Mouse (Mus musculus) limb, embryonic 15.5 days (tissue): ENCODE results near the gene Ahcyl2. TPM values are rescaled to one million over a fixed set of nuclear protein-coding genes. Genes with fewer than 3 reads are reported as not detected.

Experiments
- ATAC-seq: fragments of 200-750 bp; cut with Nextera tagmentation; 2 replicates; pipeline ENCODE4 v1.8.0; 2017; ENCODE audit warnings: low read depth, moderate TSS enrichment; ENCODE audit not compliant: insufficient number of reproducible peaks, low FRiP score, low TSS enrichment
- H3K27ac ChIP-seq: fragments of 300-500 bp; sonication (generic); 2 replicates; pipeline ENCODE4 v1.5.1; 2015; ENCODE audit warnings: moderate library complexity, mild to moderate bottlenecking, inconsistent platforms
- H3K27me3 ChIP-seq: fragments of 300-500 bp; sonication (generic); 2 replicates; pipeline ENCODE4 v1.6.1; 2015; ENCODE audit warnings: inconsistent platforms
- H3K36me3 ChIP-seq: fragments of 300-500 bp; sonication (generic); 2 replicates; pipeline ENCODE4 v1.6.1; 2015; ENCODE audit warnings: inconsistent platforms
- H3K4me1 ChIP-seq: fragments of 300-500 bp; sonication (generic); 2 replicates; pipeline ENCODE4 v1.6.1; 2015; ENCODE audit warnings: inconsistent platforms
- H3K4me2 ChIP-seq: fragments of 300-500 bp; sonication (generic); 2 replicates; pipeline ENCODE4 v1.6.1; 2015; ENCODE audit warnings: mild to moderate bottlenecking, inconsistent platforms
- H3K4me3 ChIP-seq: fragments of 300-500 bp; sonication (generic); 2 replicates; pipeline ENCODE4 v1.5.1; 2015; ENCODE audit warnings: mild to moderate bottlenecking, inconsistent platforms
- H3K9ac ChIP-seq: fragments of 300-500 bp; sonication (generic); 2 replicates; pipeline ENCODE4 v1.6.1; 2015; ENCODE audit warnings: inconsistent platforms
- H3K9me3 ChIP-seq: fragments of 300-500 bp; sonication (generic); 2 replicates; pipeline ENCODE4 v1.6.1; 2016; ENCODE audit warnings: inconsistent platforms
- WGBS: fragments of 180-500 bp; shearing (Covaris S2); methylation state at CpG from one replicate; pipeline ENCODE4 v1.1.7; 2015; 5-methylcytosine and 5-hydroxymethylcytosine counted together
- polyA plus RNA-seq: library from polyadenylated mRNA; unstranded; fragments of >200 nt; fragmentation: Nextera tagmentation; extraction: Ambion mirVana; gene quantifications from 2 replicates; pipeline ENCODE4 v1.2.1, GENCODE M21; 2015

The Ahcyl2 gene
- polyA plus RNA-seq, 1 experiment from 2014 or later, result 13.4 TPM

GRCm38 (mm10) chr6:29864926-29865325 lies 97.1 kb downstream of the Ahcyl2 start:
- WGBS, result 87% methylated on average over 2 of the region's 2 CpGs
- no peaks in the 10 kb centered on the region for H3K9me3 ChIP-seq
- H3K36me3 ChIP-seq, result no peaks in the 10 kb centered on the region; the same call in 1 of the 2 replicates
- ATAC-seq, result no peak
- H3K4me2 ChIP-seq, result no peak overlapping the region
- H3K27ac ChIP-seq, result no peak overlapping the region
- H3K9ac ChIP-seq, result no peak overlapping the region
- H3K4me1 ChIP-seq, result no peaks in the 10 kb centered on the region
- H3K4me3 ChIP-seq, result no peak overlapping the region
- no peaks in the 10 kb centered on the region for H3K27me3 ChIP-seq

- H3K4me3 ChIP-seq, result no peak overlapping the region
- H3K27me3 ChIP-seq, result no peaks in the 10 kb centered on the region
- no peak for ATAC-seq
- no peak overlapping the region for H3K27ac ChIP-seq
- no peaks in the 10 kb centered on the region for H3K4me1 ChIP-seq
- no peaks in the 10 kb centered on the region for H3K9me3 ChIP-seq
- 80% methylated on average over 9 of the region's 9 CpGs for WGBS
- no peak overlapping the region for H3K4me2 ChIP-seq
- H3K36me3 ChIP-seq, result peaks cover 4% of the 10 kb centered on the region
- no peak overlapping the region for H3K9ac ChIP-seq
Measured at GRCm38 (mm10) chr6:29866935-29867724, 99.3 kb downstream of the Ahcyl2 start.

GRCm38 (mm10) chr6:29868341-29868895 lies 100.6 kb downstream of the Ahcyl2 start:
- no peak overlapping the region for H3K9ac ChIP-seq
- 61% methylated on average over 2 of the region's 2 CpGs for WGBS
- H3K27me3 ChIP-seq, result no peaks in the 10 kb centered on the region
- H3K36me3 ChIP-seq, result peaks cover 4% of the 10 kb centered on the region; the same call in 1 of the 2 replicates
- no peak for ATAC-seq
- no peak overlapping the region for H3K4me2 ChIP-seq
- H3K27ac ChIP-seq, result no peak overlapping the region
- no peaks in the 10 kb centered on the region for H3K9me3 ChIP-seq
- H3K4me1 ChIP-seq, result no peaks in the 10 kb centered on the region
- no peak overlapping the region for H3K4me3 ChIP-seq

GRCm38 (mm10) chr6:29873654-29874053 lies 105.8 kb downstream of the Ahcyl2 start:
- WGBS, result 78% methylated on average over 2 of the region's 2 CpGs
- Histone ChIP-seq H3K9me3 (no peaks in the 10 kb centered on the region), H3K4me1 (no peaks in the 10 kb centered on the region)

GRCm38 (mm10) chr6:29875576-29875975 lies 107.8 kb downstream of the Ahcyl2 start:
- Histone ChIP-seq H3K9me3 (no peaks in the 10 kb centered on the region), H3K9ac (no peak overlapping the region), H3K27ac (no peak overlapping the region), H3K4me3 (no peak overlapping the region), H3K27me3 (no peaks in the 10 kb centered on the region), H3K4me2 (no peak overlapping the region), H3K4me1 (no peaks in the 10 kb centered on the region), H3K36me3 (peaks cover 16% of the 10 kb centered on the region)
- 73% methylated on average over 5 of the region's 5 CpGs for WGBS
- no peak for ATAC-seq

More at GRCm38 (mm10) chr6:29873654-29874053, 105.8 kb downstream of the Ahcyl2 start:
- no peak overlapping the region for H3K27ac ChIP-seq
- no peak overlapping the region for H3K9ac ChIP-seq
- ATAC-seq, result no peak
- no peaks in the 10 kb centered on the region for H3K27me3 ChIP-seq
- H3K4me3 ChIP-seq, result no peak overlapping the region
- H3K4me2 ChIP-seq, result no peak overlapping the region
- peaks cover 10% of the 10 kb centered on the region for H3K36me3 ChIP-seq

GRCm38 (mm10) chr6:29876782-29877181 lies 109.0 kb downstream of the Ahcyl2 start:
- Histone ChIP-seq H3K4me3 (no peak overlapping the region), H3K27me3 (no peaks in the 10 kb centered on the region), H3K36me3 (peaks cover 15% of the 10 kb centered on the region), H3K4me2 (no peak overlapping the region), H3K9ac (no peak overlapping the region), H3K4me1 (no peaks in the 10 kb centered on the region), H3K9me3 (no peaks in the 10 kb centered on the region), H3K27ac (no peak overlapping the region)
- WGBS, result 85% methylated on average over 4 of the region's 4 CpGs
- ATAC-seq, result no peak

- Histone ChIP-seq H3K4me2 (no peak overlapping the region), H3K4me1 (no peaks in the 10 kb centered on the region), H3K27ac (no peak overlapping the region), H3K9ac (no peak overlapping the region), H3K9me3 (no peaks in the 10 kb centered on the region), H3K4me3 (no peak overlapping the region), H3K36me3 (peaks cover 19% of the 10 kb centered on the region), H3K27me3 (no peaks in the 10 kb centered on the region)
- no peak for ATAC-seq
Measured at GRCm38 (mm10) chr6:29879579-29879978, 111.8 kb downstream of the Ahcyl2 start.

- Histone ChIP-seq H3K27ac (no peak overlapping the region), H3K4me3 (no peak overlapping the region), H3K27me3 (no peaks in the 10 kb centered on the region), H3K9me3 (no peaks in the 10 kb centered on the region), H3K4me2 (no peak overlapping the region), H3K9ac (no peak overlapping the region), H3K4me1 (no peaks in the 10 kb centered on the region), H3K36me3 (peaks cover 22% of the 10 kb centered on the region)
- ATAC-seq, result no peak
- 92% methylated on average over 3 of the region's 3 CpGs for WGBS
Measured at GRCm38 (mm10) chr6:29880796-29881195, 113.0 kb downstream of the Ahcyl2 start.

- Histone ChIP-seq H3K4me2 (no peak overlapping the region), H3K27ac (no peak overlapping the region), H3K4me3 (no peak overlapping the region), H3K27me3 (no peaks in the 10 kb centered on the region), H3K9me3 (no peaks in the 10 kb centered on the region), H3K36me3 (peaks cover 26% of the 10 kb centered on the region), H3K4me1 (no peaks in the 10 kb centered on the region), H3K9ac (no peak overlapping the region)
- WGBS, result 60% methylated on average over 2 of the region's 2 CpGs
- no peak for ATAC-seq
Measured at GRCm38 (mm10) chr6:29881936-29882335, 114.1 kb downstream of the Ahcyl2 start.

- no peak for ATAC-seq
- H3K27me3 ChIP-seq, result no peaks in the 10 kb centered on the region
- WGBS, result 76% methylated on average over 6 of the region's 6 CpGs
Measured at GRCm38 (mm10) chr6:29882870-29883269, 115.1 kb downstream of the Ahcyl2 start.

GRCm38 (mm10) chr6:29891151-29891550 lies 123.3 kb downstream of the Ahcyl2 start:
- no peaks in the 10 kb centered on the region for H3K27me3 ChIP-seq
- H3K9ac ChIP-seq, result no peak overlapping the region
- H3K4me3 ChIP-seq, result no peak overlapping the region
- no peak overlapping the region for H3K4me2 ChIP-seq
- H3K4me1 ChIP-seq, result no peaks in the 10 kb centered on the region
- no peaks in the 10 kb centered on the region for H3K9me3 ChIP-seq
- WGBS, result 77% methylated on average over 11 of the region's 11 CpGs
- no peak overlapping the region for H3K27ac ChIP-seq
- peaks cover 12% of the 10 kb centered on the region; the same call in 1 of the 2 replicates for H3K36me3 ChIP-seq
- no peak for ATAC-seq

More at GRCm38 (mm10) chr6:29882870-29883269, 115.1 kb downstream of the Ahcyl2 start:
- no peaks in the 10 kb centered on the region for H3K4me1 ChIP-seq
- H3K36me3 ChIP-seq, result peaks cover 26% of the 10 kb centered on the region
- no peak overlapping the region for H3K9ac ChIP-seq
- no peak overlapping the region for H3K27ac ChIP-seq
- H3K4me3 ChIP-seq, result no peak overlapping the region
- H3K9me3 ChIP-seq, result no peaks in the 10 kb centered on the region
- H3K4me2 ChIP-seq, result no peak overlapping the region

- WGBS, result 89% methylated on average over 3 of the region's 3 CpGs
- Histone ChIP-seq H3K4me2 (no peak overlapping the region), H3K9ac (no peak overlapping the region), H3K27ac (no peak overlapping the region), H3K9me3 (no peaks in the 10 kb centered on the region), H3K36me3 (peaks cover 19% of the 10 kb centered on the region), H3K27me3 (no peaks in the 10 kb centered on the region), H3K4me3 (no peak overlapping the region), H3K4me1 (no peaks in the 10 kb centered on the region)
- no peak for ATAC-seq
Measured at GRCm38 (mm10) chr6:29896976-29897375, 129.2 kb downstream of the Ahcyl2 start.
